Mouse (Mus musculus) cerebellum, postnatal 10 days (tissue): ENCODE data around the gene Wdr26.

Source experiments
- DNase-seq, 2 experiments: peaks; one replicate each; pipeline ENCODE4 v3.0.0; 2021; ENCODE audit warnings: mixed read lengths in 2 of 2

The Wdr26 gene

DNA sequence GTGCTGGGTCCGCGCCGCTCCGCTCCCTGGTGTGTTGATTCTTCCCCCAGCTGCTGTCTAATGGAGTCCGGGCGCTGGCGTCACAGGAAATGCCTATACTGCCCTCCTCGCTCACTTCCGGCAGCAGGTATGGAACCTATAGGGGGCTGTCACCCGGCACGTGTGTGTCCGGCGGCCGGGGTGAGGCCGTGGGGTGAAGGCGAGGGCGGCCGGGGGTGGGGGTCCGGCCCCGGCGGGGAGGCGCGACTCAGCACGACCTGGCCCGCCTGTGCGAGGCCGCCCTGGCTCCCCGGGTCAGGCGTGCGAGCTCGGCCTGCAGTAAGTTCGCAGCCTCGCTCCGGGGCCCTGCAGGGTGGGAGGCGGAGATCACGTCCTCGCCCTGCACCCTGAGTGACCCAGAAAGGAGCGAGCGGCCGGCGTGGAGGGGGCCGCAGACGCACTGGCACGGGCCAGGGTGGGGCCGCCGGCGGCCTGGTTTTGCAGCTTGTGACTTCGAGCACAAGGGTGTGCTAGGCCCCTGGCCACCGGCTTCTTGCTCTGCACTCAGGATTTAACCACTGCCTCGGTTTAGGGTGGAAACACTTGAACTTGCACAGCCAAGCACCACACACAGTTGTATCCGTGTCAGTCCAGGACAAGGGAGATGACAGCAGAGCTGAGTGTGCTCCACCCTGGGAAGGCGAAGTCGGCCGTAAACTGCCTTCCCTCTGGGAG lies at the start of gene Wdr26:
Gene Wdr26 (minus strand): TSS at position 82 of the 714 bp plus-strand sequence.
- peak; percentile 88 for DNase-seq

DNA sequence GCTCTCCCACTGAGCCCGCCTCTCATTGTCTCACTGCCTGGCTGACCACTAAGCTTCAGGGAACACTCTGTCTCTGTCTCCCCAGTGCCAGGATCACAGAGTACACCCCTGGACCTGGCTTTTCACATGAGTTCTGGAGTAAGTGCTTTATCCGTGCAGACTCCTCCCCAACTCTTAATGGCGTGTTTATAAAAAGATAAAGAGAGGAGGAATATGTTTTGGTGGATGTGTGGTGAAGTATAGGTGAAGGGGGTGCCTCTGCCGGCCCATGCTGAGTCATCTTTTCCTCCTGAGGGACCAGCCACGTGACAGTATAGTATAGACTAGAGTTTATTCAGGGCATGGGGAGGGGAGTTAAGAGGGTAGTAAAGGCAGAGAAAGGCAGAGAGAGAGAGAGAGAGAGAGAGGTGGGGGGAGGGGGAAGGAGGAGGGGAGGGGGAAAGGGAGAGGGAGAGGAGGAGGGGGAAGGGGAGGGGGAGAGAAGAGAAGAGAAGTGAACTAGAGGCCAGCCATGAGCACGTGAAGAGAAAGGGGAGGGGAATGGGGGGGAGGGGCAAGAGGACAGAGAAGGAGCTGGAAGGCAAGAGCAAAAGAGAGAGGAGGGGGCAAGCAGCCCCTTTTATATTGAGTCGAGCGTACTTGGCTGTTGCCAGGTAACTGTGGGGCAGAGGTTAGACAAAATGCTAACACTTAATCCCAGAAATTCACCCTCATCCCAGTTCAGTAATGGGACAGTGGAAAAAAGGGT lies 49.3 kb upstream of the Wdr26 start:
- DNase-seq: no peak

DNA sequence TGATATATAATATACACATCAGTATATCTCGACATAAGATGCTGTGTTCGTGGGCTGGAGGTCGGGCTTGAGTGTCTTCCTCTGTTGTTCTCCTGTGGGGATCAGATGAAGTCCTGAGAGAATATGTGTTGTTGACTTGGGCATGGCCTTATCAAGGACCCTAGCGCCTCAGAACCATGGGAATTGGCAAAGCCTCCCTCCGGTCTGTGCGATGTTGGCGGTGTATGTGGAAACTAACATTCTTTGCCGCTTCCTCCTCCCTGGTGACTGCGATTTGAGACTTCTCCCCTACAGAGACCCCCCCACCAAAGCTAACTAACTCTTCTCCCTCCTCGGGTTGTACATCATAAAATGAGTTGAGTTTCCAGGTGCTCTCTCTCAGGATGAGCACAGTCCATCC lies 48.6 kb upstream of the Wdr26 start:
- DNase-seq: no peak

DNA sequence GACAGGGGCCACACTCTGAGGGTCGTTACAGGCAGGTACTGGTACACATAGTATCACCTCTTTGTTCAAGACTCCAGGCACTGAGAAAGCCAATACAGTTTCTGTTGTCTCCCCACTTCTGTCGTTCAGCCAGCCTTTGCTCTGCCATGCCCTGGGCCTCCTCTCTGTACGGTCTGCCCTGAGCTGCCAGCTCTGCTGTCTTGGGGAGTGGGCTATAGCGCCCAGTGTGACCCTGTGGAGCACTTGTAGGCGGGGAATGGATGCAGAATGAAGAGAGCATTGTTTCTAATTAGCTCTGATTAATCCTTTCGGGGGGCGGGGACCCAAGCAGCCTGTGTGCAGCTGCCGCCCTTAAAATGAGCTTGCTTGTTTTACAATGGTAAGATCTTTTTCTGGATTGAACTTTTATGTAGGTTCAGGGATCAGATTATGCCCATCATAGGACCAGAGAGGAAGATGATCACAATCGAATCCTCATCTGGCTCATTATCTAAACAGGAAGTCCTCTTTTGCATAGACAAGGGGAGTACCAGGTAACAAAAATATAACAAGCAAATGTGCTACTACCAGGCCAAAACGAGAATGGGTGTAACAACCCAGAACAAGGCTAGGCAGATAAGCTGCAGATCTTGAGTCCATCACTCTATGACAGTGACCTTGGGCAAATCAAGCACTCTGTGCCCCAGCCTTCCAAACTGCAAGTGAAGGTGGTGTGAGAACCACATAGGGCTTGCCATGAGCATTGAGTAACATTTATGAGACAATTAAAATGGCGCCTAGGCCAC lies 48.0 kb upstream of the Wdr26 start:
- no peak for DNase-seq

DNA sequence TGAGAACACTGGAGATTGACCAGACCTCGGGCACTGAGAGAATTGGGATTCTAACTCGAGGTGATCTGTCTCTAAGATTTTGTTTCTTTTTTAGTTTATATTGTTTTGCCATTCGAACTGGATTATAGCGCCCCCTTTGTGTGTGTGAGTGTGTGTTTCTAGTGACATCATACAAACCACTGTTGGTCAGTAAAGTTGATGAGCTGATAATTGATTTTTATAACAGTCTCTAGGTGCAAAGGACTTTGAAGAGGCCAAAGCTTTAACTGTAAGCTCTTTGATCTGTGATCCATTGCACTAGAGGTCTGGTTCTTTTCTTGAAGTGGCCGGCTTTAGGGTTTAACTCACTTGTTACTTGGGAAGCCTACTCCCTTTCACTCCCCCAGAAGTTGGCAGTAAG lies 47.3 kb upstream of the Wdr26 start:
- no peak for DNase-seq

DNA sequence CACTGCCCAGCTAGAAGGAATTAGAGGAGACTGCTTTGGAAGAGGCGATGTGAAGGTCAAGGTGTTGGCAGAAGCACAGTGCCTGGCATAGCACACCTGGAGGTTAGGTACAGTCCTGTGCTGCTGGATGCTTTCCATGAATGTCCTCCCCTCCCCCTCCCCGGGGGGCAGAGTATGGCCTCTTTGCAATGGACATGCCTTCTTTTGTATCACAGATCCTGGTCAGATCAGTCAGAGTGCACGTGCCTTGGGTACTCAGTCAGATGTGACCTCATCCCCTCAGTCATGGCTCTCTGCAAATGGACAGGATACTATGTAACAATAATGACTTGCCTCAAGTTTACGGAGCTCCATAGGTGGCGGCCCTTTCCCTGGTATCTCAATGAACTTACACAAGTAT lies 46.8 kb upstream of the Wdr26 start:
- DNase-seq: no peak

DNA sequence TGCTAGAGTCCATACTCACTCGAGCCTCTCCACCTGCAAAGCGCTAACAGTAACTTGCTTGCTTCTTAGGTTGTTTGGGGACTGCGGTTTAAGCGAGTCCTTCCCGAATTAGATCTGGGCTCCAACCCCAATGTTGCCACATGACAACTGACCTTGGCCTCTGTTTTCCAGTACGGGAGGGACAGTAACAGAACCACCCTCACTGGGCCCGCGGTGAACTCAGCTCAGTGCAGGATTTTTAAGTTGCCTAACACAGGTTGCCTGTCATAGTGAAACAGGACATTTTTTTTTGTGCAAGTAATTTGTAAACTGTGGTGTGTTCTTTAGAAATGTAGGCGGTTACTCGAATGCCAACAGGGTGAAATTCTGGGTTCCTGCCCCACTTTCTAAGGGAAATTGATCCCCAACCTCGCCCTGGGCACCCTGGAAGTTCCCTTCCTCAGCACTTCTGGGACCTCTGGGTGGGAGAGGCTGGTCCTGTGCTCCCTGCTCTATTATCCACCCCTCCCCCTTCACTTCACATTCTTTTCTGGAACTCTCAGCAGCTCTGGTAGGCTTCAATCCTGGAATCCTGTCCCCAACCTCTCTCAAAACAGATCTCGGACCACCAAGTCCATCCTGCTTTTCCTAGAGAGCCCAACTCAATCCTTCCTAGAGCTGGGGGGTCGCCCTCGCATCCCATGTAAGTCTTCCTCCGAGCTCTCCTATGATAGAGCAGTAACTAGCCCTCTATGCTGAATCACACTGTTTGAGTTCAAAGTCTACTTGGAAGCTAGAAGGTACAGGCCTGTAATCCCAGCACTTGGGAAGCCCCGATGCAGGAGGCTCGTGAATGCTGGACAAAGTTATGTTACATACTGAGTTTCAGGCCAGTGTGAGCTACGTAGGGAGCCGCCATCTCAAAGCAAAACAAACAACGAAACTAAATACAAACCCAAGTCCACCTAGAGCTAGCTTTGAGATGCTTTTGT lies 46.1 kb upstream of the Wdr26 start:
- DNase-seq: no peak

DNA sequence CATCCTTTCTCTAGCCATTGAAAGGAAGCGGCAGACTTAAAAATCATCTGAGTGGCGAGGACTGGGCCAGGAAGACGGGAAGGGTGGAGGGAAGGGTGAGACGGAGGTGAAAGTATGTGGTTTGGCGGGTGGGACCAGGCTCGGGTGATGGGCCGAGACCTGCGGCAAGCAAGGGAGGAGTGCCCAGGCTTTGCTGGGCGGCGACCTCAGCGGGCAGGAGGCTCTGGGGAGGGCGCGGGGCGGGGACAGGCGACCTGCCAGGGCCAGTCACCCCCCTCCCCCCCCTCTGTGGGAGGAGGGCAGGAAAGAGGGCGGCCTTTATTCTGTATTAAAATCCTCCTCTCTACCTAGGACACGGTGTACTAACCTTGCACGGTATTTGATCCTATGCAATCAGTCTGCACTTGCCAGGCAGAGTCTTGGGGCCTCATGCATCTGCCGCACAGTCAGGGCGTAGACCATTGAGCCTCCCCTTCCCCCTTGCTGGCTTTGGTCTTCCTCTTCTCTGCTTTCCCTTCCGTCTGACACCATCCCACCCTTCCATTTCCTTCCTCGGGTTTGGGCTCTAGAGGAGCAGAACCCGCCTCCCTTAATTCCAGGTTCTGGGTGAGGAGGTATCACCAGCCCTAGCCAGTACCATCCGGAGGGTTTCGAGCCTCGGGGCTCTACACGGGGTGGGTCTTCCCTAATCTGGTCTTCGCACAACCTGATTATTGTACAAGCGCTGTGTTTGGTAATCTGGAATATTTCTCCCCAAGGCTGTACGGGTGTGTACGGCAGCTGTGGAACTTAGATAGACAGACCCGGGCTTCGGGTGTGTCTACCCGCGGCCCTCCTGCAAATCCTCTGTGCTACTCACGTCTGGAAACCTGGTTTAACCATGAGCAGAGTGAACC lies 45.1 kb upstream of the Wdr26 start:
- peak; percentile 65 to 67 for DNase-seq

DNA sequence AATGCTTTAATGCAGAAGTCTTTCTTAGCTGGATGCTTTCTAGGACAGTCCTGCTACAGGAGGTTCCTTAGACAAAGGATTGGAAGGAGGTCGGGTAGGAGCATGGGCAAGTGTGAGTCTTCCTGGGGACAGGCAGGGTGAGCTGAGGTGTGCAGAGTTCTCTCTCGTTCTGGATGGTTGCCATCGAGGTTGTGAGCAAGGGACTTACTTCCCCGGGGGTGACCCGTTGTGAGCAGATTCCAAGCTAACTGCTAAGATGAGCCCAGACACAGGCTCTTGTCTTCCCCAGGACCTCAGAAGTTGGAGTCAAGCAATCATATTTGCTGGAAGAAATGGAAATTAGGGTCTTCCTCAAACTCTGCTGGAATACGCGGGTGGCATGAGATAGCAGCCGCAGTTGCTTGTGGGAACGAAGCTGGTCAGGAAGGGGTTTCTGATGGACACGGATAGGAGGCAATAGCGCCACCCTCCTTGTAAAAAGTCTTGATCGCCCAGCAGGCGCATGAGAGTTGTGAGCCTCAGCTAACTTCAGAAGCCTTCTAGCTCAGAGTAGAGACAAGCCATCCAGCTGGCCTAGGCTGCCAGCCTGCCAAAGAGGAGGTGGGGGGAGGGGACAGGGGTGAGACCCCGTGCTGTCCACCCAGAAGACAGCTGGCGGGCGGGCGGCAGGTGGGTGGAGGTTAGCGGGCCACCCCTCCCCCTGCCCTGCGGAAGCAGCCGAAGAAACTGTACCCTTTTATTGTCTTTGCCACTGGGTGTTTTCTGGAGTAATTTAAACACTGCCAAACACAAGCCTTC lies 44.3 kb upstream of the Wdr26 start:
- peak; percentile 83 to 86 for DNase-seq

DNA sequence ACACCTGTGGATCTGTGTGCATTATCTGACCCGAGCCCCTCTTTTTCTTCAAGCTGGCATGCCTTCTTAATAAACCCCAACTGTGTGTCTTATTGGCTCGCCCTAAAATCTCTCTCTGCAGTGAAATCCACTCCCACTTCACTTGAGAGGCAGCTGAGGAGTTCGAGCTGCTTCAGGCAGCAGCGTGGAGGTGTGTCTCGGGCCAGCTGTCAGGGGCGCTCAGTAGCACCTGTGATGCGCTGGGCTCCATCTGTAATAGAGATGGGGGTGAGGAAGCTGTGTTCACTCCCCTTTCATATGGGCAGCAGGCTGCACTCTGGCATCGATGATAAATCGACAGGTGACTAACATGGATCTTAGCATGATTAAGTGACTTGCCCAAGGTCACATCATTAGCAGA lies 43.6 kb upstream of the Wdr26 start:
- no peak for DNase-seq

DNA sequence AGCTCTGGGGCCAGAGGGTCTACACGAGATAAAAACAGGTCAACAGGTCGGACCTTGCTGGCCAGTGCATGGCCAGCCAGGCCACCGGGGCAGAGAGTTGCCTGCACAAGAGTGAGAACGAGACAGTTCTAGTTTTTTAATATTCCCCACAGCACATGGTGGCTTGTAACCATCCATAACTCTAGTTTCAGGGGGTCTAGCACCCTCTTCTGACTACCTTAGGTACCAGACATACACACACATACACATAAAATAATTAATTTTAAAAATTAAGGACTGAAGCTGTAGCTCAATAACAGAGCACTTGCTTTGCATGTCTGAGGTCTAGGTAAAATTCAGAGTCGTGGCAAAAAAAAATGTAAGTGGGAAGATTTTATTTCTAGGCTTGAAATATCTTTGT lies 39.8 kb upstream of the Wdr26 start:
- no peak for DNase-seq

DNA sequence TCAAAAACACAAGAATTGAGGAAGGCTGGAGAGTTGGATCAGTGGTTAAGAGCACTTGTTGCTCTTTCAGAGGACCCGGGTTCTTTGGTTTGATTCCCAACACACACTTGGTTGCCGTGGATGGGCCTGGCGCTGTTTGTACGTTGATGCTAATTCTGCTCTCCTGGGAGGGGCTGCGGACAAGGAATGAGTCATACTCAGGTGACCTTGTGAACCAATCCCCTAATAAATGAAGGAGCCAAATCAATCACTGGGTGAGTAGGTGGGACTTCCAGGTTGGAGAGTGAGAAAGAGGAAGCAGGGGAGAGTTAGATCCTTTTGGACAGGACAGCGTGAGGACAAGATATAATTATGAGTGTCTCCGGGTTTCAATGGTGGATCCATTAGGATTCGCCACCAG lies 39.2 kb upstream of the Wdr26 start:
- no peak for DNase-seq

DNA sequence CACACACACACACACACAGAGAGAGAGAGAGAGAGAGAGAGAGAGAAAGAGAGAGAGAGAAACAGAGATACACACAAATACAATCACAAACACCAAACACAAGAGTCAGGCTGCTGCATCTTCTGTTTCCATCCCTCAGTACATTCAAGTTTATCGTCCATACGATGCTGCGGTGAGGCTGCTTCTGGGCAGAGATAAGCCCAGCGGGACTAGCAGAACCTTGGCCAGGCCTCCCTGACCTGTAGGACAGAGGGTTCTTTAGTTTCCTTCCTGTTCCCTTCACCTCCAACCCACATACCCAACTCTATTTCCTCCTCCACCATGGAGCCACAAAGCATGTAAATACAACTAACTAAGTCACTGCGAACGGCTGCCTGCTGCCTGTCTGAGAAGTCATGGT lies 37.7 kb upstream of the Wdr26 start:
- DNase-seq: no peak

DNA sequence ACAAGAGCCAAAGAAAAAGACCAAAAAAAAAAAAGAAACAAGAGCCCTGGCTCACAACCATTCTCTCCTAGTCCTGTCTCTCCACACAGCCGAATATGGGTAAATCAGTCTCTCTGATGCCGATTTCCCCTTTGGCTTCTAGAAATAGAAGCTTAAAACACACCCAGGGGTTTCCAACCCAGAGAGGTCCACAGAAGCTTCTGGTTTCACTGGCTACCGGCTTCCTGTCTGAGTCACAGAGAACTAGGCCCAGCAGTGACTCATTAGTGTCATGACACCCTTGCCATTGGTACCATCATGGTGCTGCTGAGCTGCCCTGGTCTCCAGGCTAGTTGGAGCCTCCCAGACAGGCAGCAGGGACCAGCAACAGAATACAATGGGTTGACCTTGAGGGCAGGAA lies 35.4 kb upstream of the Wdr26 start:
- no peak for DNase-seq

DNA sequence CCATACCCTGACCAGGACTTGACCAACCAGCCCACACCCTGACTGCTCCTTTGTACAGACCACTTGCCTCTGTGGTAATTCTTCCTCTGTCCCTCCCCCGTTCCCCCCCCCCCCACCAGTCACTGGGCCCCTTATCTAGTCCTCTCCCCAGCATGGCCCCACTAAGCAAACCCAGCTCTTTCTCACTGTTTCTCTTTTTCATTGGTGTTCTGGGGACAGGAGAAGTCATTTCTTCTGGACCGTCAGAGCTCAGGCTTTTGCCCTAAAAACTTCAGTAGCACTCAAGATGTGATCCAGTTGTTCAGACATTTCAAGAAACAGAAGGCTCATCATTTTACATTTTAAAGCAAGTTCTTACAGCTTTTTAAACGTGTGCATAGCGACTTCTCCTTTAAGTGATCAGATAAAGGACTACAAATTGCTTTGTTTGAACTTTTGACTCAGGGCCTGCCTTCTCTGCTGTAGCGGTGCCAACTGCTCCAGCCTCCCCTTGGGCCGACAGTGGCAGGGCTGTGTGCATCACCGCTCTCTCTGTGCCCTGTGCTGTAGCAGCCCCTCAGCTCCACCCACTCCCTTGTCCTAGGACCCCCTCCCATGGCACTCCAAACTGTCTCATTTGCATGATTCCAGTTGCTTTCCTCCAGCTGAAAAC lies 34.8 kb upstream of the Wdr26 start:
- no peak for DNase-seq

DNA sequence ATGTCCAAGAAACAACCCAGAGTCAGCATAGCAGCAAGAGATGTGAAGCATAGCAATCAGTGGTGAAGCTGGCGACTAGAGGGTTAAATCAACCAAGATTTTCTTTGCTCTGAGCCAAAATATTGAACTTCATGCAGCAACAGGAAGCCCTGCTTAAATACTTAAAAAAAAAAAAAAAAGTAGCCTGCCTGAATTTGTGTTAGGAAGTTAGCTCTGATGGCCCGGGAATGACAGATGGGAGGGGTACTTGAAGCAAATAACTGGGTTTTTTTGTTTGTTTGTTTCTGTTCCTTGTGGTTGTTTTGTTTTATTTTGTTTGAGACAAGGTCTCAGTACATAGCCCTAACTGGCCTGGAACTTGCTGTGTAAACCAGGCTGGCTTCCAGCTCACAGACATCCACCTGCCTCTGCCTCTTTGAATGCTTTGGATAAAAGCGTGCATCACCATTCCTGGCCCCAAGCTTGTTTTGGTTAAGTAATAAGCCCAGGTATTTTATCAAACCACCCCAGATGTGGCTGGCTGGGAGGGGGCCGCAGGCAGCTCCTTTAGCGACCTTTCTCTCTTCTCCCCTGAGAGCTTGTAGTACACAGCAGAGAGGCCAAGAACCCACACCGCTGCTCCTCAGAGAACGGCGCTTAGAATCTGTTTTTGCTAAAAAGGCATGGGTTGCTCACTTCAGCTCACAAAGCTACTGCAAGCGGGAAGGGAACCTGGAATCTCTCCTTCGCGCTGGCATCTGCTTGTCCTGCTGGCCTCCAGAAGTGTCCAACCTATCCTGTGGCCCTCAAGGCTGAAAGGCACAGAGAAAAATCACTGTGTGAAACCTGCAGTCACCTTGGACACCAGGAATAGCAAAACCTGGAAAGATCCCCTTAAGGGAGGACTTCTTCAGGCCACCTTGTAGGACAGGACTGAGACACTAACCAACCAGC lies 34.0 kb upstream of the Wdr26 start:
- no peak for DNase-seq

DNA sequence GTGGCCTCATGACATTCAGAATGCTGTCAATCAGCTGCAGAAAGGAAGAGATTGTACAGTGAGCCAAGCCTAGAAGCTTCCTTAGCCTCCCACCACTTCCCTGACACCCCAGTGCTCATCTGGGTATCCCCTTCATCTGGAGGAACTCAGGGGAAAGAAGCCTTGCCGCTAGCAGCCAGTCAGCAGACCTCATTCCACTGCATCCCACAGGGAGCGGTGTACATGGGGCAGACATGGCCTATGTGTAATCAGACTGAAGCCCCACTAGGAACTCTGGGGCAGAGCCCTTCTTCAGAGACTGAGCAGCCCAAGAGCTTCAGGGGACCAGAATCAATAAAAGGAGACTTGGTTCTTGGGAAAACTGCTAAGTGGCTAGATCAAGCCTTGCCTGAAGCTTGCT lies 33.3 kb upstream of the Wdr26 start:
- no peak for DNase-seq

DNA sequence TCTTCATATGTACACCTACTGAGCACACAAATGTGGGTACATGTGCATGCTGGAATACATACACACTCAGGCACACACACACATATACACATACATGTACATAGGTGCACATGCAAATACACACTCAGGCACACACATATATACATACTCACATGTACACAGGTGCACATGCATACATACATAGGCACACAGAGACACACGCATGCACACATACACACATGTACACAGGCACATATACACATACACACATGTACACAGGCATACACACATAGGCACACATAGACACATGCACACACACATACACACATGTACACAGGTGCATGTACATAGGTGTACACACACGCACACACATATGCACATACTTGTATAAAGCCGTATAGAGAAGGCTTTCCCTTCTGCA lies 29.4 kb upstream of the Wdr26 start:
- no peak for DNase-seq

DNA sequence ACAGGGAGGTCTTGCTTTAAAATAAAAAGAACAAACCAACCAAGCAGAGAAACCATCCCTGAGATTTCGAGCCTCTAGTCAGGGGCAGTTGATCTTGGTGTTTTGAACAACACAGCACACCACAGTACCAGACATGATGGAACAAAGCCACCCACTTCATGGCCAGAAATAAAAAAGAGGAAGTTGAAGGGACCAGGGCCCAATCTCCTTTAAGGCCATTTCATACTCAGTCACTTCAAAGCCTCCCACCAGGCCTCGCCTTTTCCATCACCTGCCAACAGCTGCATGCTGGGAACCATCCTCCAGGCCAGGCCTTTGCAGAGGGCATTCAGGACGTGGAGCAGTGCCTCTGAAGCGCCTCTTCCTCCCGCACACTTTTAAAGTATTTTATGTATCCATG lies 25.5 kb upstream of the Wdr26 start:
- no peak for DNase-seq
